Mouse (Mus musculus) heart, embryonic 10.5 days (tissue): ENCODE measurements around the gene Grk2. TPM values are rescaled to one million over a fixed set of nuclear protein-coding genes. Genes with fewer than 3 reads are reported as not detected.
A peak's percentile ranks its signal among the peaks of the same experiment; 100 is the strongest.

Experiments
- DNase-seq: peaks from one replicate; pipeline ENCODE4 v3.0.0-alpha.2; 2017; ENCODE audit warnings: low spot score
- H3K27ac ChIP-seq: fragments of 300-500 bp; sonication (generic); 2 replicates; pipeline ENCODE4 v1.5.1; 2016; ENCODE audit warnings: mild to moderate bottlenecking
- H3K27me3 ChIP-seq: fragments of 300-500 bp; sonication (generic); 2 replicates; pipeline ENCODE4 v1.6.1; 2016; ENCODE audit warnings: mild to moderate bottlenecking; ENCODE audit not compliant: poor library complexity, insufficient read depth, severe bottlenecking
- H3K36me3 ChIP-seq: fragments of 300-500 bp; sonication (generic); 2 replicates; pipeline ENCODE4 v1.6.1; 2016; ENCODE audit warnings: mild to moderate bottlenecking, moderate library complexity
- H3K4me1 ChIP-seq: fragments of 300-500 bp; sonication (generic); 2 replicates; pipeline ENCODE4 v1.6.1; 2016; ENCODE audit warnings: mild to moderate bottlenecking
- H3K4me3 ChIP-seq: fragments of 300-500 bp; sonication (generic); 2 replicates; pipeline ENCODE4 v1.5.1; 2016; ENCODE audit warnings: mild to moderate bottlenecking, moderate library complexity
- H3K9me3 ChIP-seq: fragments of 300-500 bp; sonication (generic); 2 replicates; pipeline ENCODE4 v1.6.1; 2016; ENCODE audit warnings: mild to moderate bottlenecking, moderate library complexity
- WGBS: fragments of 180-500 bp; shearing (Covaris S2); methylation state at CpG from one replicate; pipeline ENCODE4 v1.1.7; 2016; 5-methylcytosine and 5-hydroxymethylcytosine counted together
- polyA plus RNA-seq: library from polyadenylated mRNA; unstranded; fragments of >200 nt; fragmentation: Nextera tagmentation; extraction: Ambion mirVana; gene quantifications from 2 replicates; pipeline ENCODE4 v1.2.1, GENCODE M21; 2016

Grk2 gene
- polyA plus RNA-seq, 1 experiment from 2014 or later = 16.5 TPM

DNA sequence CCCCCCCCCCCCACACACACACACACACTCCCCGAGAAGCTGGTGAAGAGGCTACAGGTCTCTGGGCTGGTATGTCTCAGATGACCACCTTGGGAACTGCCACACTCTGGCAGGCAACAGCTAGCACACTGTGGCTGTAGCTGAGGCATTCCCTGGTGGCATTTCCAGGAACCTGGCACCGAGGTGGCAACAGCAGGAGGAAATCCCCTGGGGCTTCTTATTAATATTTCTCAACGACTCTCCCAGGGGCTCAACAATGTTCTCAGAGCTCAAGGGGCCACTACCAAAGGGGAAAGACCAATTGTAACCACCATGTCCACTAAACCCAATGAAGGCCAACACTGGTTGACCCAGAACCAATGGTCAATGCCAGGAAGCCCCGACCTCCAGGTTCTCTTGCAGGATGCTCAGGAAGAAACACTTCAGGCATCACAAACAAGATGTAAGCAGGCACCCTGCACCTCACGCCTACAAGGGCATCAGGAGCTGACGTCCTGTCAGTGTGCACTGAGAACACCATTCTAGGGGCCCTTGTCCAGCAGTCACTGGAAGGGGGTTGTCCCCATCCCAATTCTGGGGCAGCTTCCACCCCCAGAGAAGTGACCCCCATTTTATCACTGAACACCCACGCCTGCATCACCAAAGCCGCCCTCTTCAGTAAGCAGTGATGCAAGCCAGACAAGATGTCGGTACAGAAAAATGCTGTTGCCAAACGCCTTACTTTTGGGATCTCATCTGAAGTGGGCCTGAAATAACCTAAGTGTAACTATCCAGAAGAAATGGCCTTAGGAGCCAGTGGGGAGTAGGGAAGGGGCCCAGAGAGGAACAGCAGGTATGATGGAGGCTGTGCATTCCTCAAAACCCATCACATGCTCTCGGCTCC is 4.9 kb downstream of the Grk2 start:
- Histone ChIP-seq H3K27ac (peak overlapping the region; percentile 76), H3K27me3 (no peaks in the 10 kb centered on the region), H3K4me3 (peak overlapping the region; percentile 35; the same call in 1 of the 2 replicates), H3K4me1 (peaks cover 71% of the 10 kb centered on the region), H3K9me3 (no peaks in the 10 kb centered on the region), H3K36me3 (peaks cover 10% of the 10 kb centered on the region; the same call in 1 of the 2 replicates)
- 62% methylated on average over 11 of the region's 11 CpGs for WGBS
- no peak for DNase-seq

DNA sequence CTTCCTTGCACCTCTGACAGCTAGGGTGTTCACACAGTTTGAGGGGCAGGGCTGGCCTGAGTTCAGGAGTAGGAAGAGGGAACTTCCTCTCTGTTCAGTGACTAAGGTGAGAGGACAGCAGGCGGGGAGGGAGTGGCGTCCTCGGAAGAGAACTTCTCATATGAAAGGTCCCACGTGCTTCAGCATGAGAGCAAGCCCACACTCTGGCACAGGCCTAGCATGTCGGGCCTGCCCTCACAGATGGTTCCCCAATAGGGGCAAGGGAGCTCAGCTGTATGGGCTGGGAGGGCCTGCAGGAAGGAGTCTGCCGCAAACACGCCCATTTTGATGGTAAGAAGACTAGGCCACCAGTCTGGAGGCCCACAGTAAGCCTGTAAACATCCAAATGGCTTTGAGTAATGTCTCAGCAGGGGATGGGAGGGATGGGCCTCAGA is 5.7 kb downstream of the Grk2 start:
- H3K4me1 ChIP-seq = peaks cover 69% of the 10 kb centered on the region
- H3K4me3 ChIP-seq = no peak overlapping the region
- no peaks in the 10 kb centered on the region for H3K27me3 ChIP-seq
- H3K36me3 ChIP-seq = peaks cover 14% of the 10 kb centered on the region; the same call in 1 of the 2 replicates
- WGBS = 52% methylated on average over 7 of the region's 7 CpGs
- H3K9me3 ChIP-seq = no peaks in the 10 kb centered on the region
- DNase-seq = no peak
- peak overlapping the region; percentile 54 for H3K27ac ChIP-seq

DNA sequence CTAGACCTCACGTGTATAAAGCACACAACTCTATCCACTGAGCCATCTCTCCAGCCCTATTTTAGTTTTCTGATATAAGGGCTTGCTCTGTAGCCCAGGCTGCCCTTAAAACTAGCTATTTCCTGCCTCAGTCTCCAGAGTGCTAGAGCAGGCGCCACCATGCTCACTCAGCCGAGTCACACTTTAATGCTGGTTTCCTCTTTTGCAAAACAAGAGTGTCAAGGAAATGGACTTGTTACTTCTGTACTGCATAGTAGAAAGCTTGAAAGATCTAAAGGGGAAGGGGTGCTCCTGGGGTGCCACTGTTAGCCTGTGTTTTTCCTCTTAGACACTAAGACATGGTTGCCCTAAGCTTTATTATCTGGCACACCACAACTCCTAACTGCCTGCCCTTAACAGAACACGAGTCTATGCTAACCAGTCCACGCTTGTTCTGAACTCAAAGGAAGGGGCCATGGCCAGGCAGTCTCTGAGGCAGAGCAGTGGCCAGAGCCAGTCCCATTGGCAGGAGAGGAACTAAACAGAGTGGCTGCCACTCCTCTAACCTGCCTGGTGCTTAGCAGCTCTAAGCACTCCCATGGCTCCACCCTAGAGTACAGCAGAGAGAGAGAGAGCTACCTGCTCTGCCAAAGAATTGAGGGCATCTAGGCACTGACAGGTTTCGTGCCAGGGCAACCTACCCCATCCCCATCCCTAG is 6.3 kb downstream of the Grk2 start:
- Histone ChIP-seq H3K27me3 (no peaks in the 10 kb centered on the region), H3K4me3 (no peak overlapping the region), H3K27ac (peak overlapping the region; percentile 54; the same call in 1 of the 2 replicates), H3K4me1 (peaks cover 67% of the 10 kb centered on the region), H3K36me3 (peaks cover 17% of the 10 kb centered on the region; the same call in 1 of the 2 replicates), H3K9me3 (no peaks in the 10 kb centered on the region)
- 80% methylated on average over 6 of the region's 6 CpGs for WGBS
- no peak for DNase-seq

DNA sequence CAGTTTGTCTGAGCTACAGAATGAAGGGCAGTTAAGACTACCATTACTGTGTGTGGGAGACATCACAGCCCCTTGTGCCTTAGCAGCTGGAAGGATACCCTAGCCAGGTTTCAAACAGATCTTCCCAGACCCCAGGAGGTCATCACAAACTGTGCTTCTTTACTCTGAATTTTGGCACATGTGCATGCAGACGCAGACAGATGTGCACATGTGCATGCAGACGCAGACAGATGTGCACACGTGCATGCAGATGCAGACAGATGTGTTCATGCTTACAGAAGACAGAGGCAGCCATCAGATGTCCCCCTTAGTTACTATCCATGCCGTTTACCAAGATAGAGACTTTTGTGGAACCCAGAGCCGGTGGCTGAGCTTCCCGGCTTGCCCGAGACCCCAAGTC is 6.9 kb downstream of the Grk2 start:
- Histone ChIP-seq H3K4me3 (no peak overlapping the region), H3K4me1 (peaks cover 67% of the 10 kb centered on the region), H3K9me3 (no peaks in the 10 kb centered on the region), H3K27ac (no peak overlapping the region), H3K36me3 (peaks cover 22% of the 10 kb centered on the region; the same call in 1 of the 2 replicates), H3K27me3 (no peaks in the 10 kb centered on the region)
- 90% methylated on average over 7 of the region's 7 CpGs for WGBS
- DNase-seq = no peak

DNA sequence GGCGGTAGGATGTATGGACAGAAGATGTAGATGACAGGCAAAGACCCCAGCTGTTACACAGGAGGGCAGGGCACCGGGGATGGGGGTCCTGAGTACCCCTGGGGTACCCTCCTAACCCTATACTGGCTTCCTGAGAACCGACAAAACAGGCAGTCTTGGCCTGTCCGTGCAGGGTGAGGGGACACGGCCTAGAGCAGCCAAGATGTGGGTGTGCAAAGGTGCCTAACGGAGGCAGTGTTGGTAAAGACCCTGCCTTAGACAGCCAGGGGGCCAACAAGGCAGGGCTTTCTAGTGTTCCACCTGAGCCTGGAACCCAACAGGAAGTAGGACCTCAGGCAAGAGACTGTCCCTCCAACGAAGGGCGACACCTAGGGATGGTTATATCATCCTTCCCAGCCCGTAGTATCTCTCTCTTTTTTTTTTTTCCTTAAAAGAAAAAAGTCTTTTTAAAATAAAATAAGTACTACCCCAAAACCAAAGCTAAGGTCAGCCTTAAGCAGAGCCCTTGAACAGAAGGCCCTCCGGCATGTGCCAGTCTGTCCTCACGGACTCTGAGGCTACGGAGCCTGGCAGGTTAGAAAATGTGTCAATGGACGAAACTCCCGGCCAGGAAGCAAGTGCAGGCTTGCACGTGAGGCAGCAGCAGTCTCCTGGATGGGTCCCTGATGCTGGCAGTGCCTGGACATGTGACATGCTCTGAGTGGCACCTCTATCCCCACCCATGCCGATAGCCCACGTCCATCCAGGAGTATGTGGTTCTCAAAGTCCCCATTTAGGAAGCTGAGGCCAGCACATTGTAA is 7.5 kb downstream of the Grk2 start:
- Histone ChIP-seq H3K4me1 (peaks cover 64% of the 10 kb centered on the region), H3K9me3 (no peaks in the 10 kb centered on the region)
- WGBS = 86% methylated on average over 17 of the region's 17 CpGs

DNA sequence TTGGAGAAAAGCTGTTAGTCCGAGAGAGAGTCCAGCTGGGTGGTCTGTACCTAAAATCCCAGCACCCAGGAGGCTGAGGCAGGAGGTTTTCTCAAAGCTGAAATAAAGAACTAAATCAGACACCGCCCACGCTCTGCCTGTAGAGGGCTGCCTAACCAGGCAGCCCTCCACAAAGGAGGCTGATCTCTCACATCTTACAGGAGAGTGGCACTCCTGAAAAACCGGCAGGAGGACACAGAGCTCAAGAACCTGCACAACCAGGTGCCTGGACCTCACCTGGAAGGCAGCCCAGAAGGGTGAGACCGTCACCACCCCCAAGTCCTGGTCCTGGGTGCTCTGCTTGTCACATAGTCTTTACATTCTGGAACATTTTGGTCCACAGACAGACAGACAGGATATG is 8.2 kb downstream of the Grk2 start:
- H3K4me1 ChIP-seq = peaks cover 57% of the 10 kb centered on the region
- peaks cover 31% of the 10 kb centered on the region for H3K36me3 ChIP-seq
- no peaks in the 10 kb centered on the region for H3K9me3 ChIP-seq
- no peak for DNase-seq
- no peak overlapping the region for H3K4me3 ChIP-seq
- no peaks in the 10 kb centered on the region for H3K27me3 ChIP-seq
- 88% methylated on average over 5 of the region's 5 CpGs for WGBS
- no peak overlapping the region for H3K27ac ChIP-seq

More for the DNA sequence above, 7.5 kb downstream of the Grk2 start:
- H3K27ac ChIP-seq = no peak overlapping the region
- peaks cover 26% of the 10 kb centered on the region; the same call in 1 of the 2 replicates for H3K36me3 ChIP-seq
- no peaks in the 10 kb centered on the region for H3K27me3 ChIP-seq
- DNase-seq = no peak
- no peak overlapping the region for H3K4me3 ChIP-seq

DNA sequence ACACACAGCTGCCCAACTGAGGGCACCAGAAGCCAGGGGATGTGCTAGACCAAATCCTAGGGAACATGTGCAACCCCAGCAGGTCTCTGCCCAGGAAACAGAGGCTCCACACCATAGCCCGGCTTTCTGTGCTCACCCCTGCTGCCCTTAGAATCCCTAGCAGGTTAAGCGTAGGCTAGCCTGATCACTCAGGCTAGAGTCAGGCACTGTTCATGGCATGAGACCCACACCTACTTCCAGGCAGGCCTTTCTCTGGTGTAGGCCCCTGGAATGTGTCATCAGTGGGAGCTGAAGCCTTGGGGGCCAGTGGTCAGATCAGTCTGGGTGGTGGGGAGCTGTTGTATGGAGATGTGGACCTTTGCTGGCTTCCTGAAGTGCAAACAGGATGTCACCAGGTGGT is 9.4 kb downstream of the Grk2 start:
- WGBS = 89% methylated on average over 2 of the region's 2 CpGs
- Histone ChIP-seq H3K4me3 (no peak overlapping the region), H3K9me3 (no peaks in the 10 kb centered on the region), H3K36me3 (peaks cover 43% of the 10 kb centered on the region), H3K4me1 (peaks cover 45% of the 10 kb centered on the region), H3K27ac (peak overlapping the region; percentile 18), H3K27me3 (no peaks in the 10 kb centered on the region)
- no peak for DNase-seq

DNA sequence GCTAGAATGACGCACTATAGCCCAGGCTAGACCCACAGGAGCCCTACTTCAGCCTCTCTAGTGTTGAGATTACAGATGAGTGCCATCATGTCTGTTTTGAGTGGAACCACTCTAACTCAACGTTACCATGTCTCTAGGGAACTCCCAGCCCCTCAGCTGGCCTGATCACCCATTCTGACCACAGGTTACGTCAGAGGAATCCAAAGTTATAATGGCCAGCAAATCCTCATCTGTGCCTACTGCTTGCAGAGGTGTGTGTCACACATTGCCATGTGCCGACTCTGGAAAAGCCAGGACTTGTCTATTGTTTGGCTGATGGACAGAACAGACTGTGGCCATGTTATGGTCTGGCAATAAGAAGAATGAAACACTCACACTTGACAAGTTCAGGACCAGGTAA is 10.6 kb downstream of the Grk2 start:
- no peak overlapping the region for H3K27ac ChIP-seq
- 84% methylated on average over 4 of the region's 4 CpGs for WGBS
- no peaks in the 10 kb centered on the region for H3K9me3 ChIP-seq
- DNase-seq = no peak
- no peaks in the 10 kb centered on the region for H3K27me3 ChIP-seq
- peaks cover 55% of the 10 kb centered on the region for H3K36me3 ChIP-seq
- peaks cover 33% of the 10 kb centered on the region for H3K4me1 ChIP-seq
- H3K4me3 ChIP-seq = no peak overlapping the region

DNA sequence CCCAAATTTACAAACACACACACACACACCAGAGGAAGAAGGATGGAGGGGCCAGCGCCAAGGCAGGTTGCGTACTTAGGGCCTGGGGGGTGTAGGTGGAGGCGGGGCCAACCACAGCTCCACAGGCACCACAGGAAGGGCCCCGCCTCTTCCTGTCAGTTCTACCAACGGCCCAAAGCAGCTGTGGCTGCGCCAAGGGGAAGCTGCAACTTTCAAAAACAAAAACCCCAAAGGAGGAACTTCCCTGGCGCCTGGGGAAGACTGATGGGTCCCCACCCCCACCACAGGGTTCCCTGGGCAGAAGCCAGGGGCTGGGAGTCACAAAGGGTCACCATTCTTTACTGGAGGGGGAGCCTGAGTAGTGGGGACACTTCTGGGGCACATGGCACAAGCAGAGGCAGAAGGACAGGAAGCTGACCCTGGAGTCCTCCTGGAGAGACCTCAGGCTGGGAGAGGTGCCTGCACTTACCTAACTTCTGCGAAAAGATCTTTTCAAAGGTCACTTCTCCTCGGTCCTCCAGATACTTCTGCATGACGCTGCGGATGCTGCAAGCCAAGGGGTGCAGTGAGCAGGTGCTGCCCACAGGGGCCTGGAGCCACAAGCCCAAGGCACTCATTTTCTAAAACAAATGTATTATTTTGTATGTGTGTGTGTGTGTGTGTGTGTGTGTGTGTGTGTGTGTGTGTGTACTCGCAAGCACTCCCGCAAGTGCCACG is 11.5 kb downstream of the Grk2 start:
- Histone ChIP-seq H3K4me3 (no peak overlapping the region), H3K27me3 (no peaks in the 10 kb centered on the region), H3K4me1 (peaks cover 24% of the 10 kb centered on the region), H3K9me3 (no peaks in the 10 kb centered on the region), H3K27ac (peak overlapping the region; percentile 65; the same call in 1 of the 2 replicates), H3K36me3 (peaks cover 64% of the 10 kb centered on the region)
- 66% methylated on average over 14 of the region's 14 CpGs for WGBS
- no peak for DNase-seq

DNA sequence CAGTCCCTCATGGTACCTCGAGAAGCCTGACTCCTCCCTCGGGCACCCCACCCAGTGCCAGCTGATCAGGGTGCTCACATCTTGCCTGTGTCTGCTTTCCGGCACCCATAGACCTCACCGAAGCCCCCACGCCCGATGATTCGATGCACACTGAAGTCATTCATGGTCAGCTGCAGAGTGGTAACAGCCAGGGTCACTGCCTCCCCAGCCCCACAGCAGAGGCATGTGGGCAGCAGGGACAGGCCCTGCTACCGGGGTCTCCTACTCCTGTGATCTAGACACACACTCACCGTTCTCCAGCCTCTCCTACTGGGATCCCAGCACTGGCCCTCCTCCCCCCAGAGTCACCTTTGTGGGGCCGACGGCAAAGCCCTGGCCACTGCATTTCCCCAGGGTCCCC is 14.9 kb downstream of the Grk2 start:
- no peak overlapping the region for H3K27ac ChIP-seq
- no peaks in the 10 kb centered on the region for H3K27me3 ChIP-seq
- H3K4me1 ChIP-seq = peaks cover 11% of the 10 kb centered on the region
- H3K4me3 ChIP-seq = no peak overlapping the region
- peaks cover 88% of the 10 kb centered on the region for H3K36me3 ChIP-seq
- no peaks in the 10 kb centered on the region for H3K9me3 ChIP-seq
- WGBS = 86% methylated on average over 11 of the region's 11 CpGs
- no peak for DNase-seq

DNA sequence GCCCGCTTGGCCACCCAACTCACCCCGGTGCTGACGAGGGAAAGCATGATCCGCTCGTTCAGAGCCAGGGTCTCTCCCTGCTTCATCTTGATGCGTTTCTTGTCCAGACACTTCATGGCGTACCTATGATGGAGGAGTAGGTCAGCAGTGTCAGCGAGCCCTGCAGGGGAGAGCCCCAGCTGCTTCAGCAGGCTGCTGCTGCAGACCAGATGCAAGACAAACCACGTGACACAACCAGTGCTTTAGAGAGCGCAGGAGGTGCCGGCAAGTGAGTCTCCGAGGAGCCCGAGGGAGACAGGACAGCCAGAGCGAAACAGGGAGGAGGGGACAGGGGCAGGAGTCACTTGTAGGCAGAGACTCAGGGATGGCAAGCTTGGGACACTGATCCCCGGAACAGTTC is 15.3 kb downstream of the Grk2 start:
- WGBS = 77% methylated on average over 15 of the region's 15 CpGs
- H3K36me3 ChIP-seq = peaks cover 92% of the 10 kb centered on the region
- no peak for DNase-seq
- H3K4me3 ChIP-seq = no peak overlapping the region
- no peaks in the 10 kb centered on the region for H3K27me3 ChIP-seq
- H3K9me3 ChIP-seq = no peaks in the 10 kb centered on the region
- H3K4me1 ChIP-seq = peaks cover 11% of the 10 kb centered on the region
- H3K27ac ChIP-seq = no peak overlapping the region

DNA sequence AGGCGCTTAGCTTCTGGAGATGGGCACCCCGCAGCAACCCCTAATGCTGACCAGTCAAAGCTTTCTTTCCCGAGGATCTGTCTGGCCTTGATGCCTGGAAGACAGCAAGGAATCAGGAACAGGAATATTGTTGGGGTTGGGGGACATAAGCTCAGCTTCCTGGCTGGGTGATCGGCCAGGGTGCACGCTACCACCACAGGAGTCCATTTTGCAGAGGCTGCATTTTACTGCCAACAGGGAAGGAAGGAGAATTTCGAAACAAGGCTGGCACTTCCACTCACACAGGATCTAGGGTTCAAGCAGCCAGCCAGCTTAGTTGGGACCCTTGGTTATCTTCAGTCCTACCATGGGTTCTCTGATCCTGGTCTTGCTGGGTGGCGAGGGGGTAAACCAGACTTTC is 22.4 kb downstream of the Grk2 start:
- H3K4me3 ChIP-seq = peak overlapping the region; percentile 74
- no peak overlapping the region for H3K27ac ChIP-seq
- WGBS = 51% methylated on average over 7 of the region's 7 CpGs
- peaks cover 19% of the 10 kb centered on the region for H3K4me1 ChIP-seq
- peaks cover 36% of the 10 kb centered on the region for H3K36me3 ChIP-seq
- DNase-seq = no peak
- H3K9me3 ChIP-seq = no peaks in the 10 kb centered on the region
- peaks cover 19% of the 10 kb centered on the region for H3K27me3 ChIP-seq
